Mouse (Mus musculus): ENCODE measurements around the gene Psmf1. TPM values are rescaled to one million over a fixed set of nuclear protein-coding genes. Genes with fewer than 3 reads are reported as not detected.

Gene Psmf1
- polyA plus RNA-seq, 1 experiment from 2014 or later = 44.6 TPM

GRCm38 (mm10) chr2:151758806-151759353 lies 14.9 kb upstream of the Psmf1 start:
- Histone ChIP-seq H3K27me3 (replicated peaks; ENCODE audit: control insufficient read depth, insufficient read depth, low read length) (no peaks in the 10 kb centered on the region), H3K9me3 (ENCODE audit: control insufficient read depth, low read length) (no peaks in the 10 kb centered on the region), H3K4me1 (replicated peaks; ENCODE audit: control insufficient read depth, insufficient read depth, low read length) (no peaks in the 10 kb centered on the region), H3K4me2 (ENCODE audit: low read length) (no peak overlapping the region), H3K27ac (ENCODE audit: low read depth) (no peak overlapping the region), H3K4me3 (ENCODE audit: low read depth, low read length) (no peak overlapping the region), H3K36me3 (ENCODE audit: control insufficient read depth, insufficient read depth, low read length) (no peaks in the 10 kb centered on the region), H3K9ac (ENCODE audit: low read length) (no peak overlapping the region)
- 60% methylated on average over 1 of the region's 1 CpGs for WGBS
- ATAC-seq (replicated peaks; ENCODE audit: low FRiP score, low TSS enrichment, low read depth) (no peak), DNase-seq (ENCODE audit: low spot score) (no peak)

- H3K4me2 ChIP-seq (ENCODE audit: low read length) = no peak overlapping the region
- ATAC-seq (replicated peaks; ENCODE audit: low FRiP score, low TSS enrichment, low read depth) (no peak), DNase-seq (ENCODE audit: low spot score) (no peak)
- no peaks in the 10 kb centered on the region for H3K36me3 ChIP-seq (ENCODE audit: control insufficient read depth, insufficient read depth, low read length)
- WGBS = 70% methylated on average over 5 of the region's 5 CpGs
- H3K4me1 ChIP-seq (replicated peaks; ENCODE audit: control insufficient read depth, insufficient read depth, low read length) = no peaks in the 10 kb centered on the region
- H3K9ac ChIP-seq (ENCODE audit: low read length) = no peak overlapping the region
- H3K27me3 ChIP-seq (replicated peaks; ENCODE audit: control insufficient read depth, insufficient read depth, low read length) = no peaks in the 10 kb centered on the region
- H3K4me3 ChIP-seq (ENCODE audit: low read depth, low read length) = no peak overlapping the region
- no peak overlapping the region for H3K27ac ChIP-seq (ENCODE audit: low read depth)
- H3K9me3 ChIP-seq (ENCODE audit: control insufficient read depth, low read length) = no peaks in the 10 kb centered on the region
These were observed 13.5 kb upstream of the Psmf1 start for GRCm38 (mm10) chr2:151757451-151757850.

- 57% methylated on average over 9 of the region's 9 CpGs for WGBS
- no peak for DNase-seq (ENCODE audit: low spot score)
- H3K9me3 ChIP-seq (ENCODE audit: control insufficient read depth, low read length) = no peaks in the 10 kb centered on the region
These were observed 12.5 kb upstream of the Psmf1 start for GRCm38 (mm10) chr2:151756277-151757061.

GRCm38 (mm10) chr2:151751330-151751729 lies 7.3 kb upstream of the Psmf1 start:
- WGBS = 73% methylated on average over 5 of the region's 5 CpGs
- H3K4me1 ChIP-seq (replicated peaks; ENCODE audit: control insufficient read depth, insufficient read depth, low read length) = no peaks in the 10 kb centered on the region
- H3K27ac ChIP-seq (ENCODE audit: low read depth) = no peak overlapping the region
- no peak overlapping the region for H3K4me2 ChIP-seq (ENCODE audit: low read length)
- no peaks in the 10 kb centered on the region for H3K9me3 ChIP-seq (ENCODE audit: control insufficient read depth, low read length)
- 0 out of 2 replicates have a peak, but pooled peaks cover 9% of the 10 kb centered on the region for H3K27me3 ChIP-seq (replicated peaks; ENCODE audit: control insufficient read depth, insufficient read depth, low read length)
- no peak for DNase-seq (ENCODE audit: low spot score)
- no peaks in the 10 kb centered on the region for H3K36me3 ChIP-seq (ENCODE audit: control insufficient read depth, insufficient read depth, low read length)
- no peak overlapping the region for H3K4me3 ChIP-seq (ENCODE audit: low read depth, low read length)
- no peak overlapping the region for H3K9ac ChIP-seq (ENCODE audit: low read length)
- no peak for ATAC-seq (replicated peaks; ENCODE audit: low FRiP score, low TSS enrichment, low read depth)

More at GRCm38 (mm10) chr2:151756277-151757061, 12.5 kb upstream of the Psmf1 start:
- Histone ChIP-seq H3K4me1 (replicated peaks; ENCODE audit: control insufficient read depth, insufficient read depth, low read length) (no peaks in the 10 kb centered on the region), H3K27ac (ENCODE audit: low read depth) (no peak overlapping the region), H3K9ac (ENCODE audit: low read length) (no peak overlapping the region), H3K27me3 (replicated peaks; ENCODE audit: control insufficient read depth, insufficient read depth, low read length) (no peaks in the 10 kb centered on the region), H3K36me3 (ENCODE audit: control insufficient read depth, insufficient read depth, low read length) (no peaks in the 10 kb centered on the region), H3K4me3 (ENCODE audit: low read depth, low read length) (no peak overlapping the region), H3K4me2 (ENCODE audit: low read length) (no peak overlapping the region)
- ATAC-seq (replicated peaks; ENCODE audit: low FRiP score, low TSS enrichment, low read depth) = no peak

GRCm38 (mm10) chr2:151747847-151748705 lies 4.1 kb upstream of the Psmf1 start:
- ATAC-seq (replicated peaks; ENCODE audit: low FRiP score, low TSS enrichment, low read depth) = 0 out of 2 replicates have a peak, but pooled peaks have one; percentile 50

GRCm38 (mm10) chr2:151742850-151743679 lies 921 bp downstream of the Psmf1 start:
- no peak overlapping the region for H3K4me3 ChIP-seq (ENCODE audit: low read depth, low read length)
- H3K36me3 ChIP-seq (ENCODE audit: control insufficient read depth, insufficient read depth, low read length) = no peaks in the 10 kb centered on the region
- DNase-seq (ENCODE audit: low spot score) = no peak
- H3K4me2 ChIP-seq (ENCODE audit: low read length) = no peak overlapping the region
- ATAC-seq (replicated peaks; ENCODE audit: low FRiP score, low TSS enrichment, low read depth) = no peak
- H3K4me1 ChIP-seq (replicated peaks; ENCODE audit: control insufficient read depth, insufficient read depth, low read length) = peaks cover 14% of the 10 kb centered on the region
- H3K9me3 ChIP-seq (ENCODE audit: control insufficient read depth, low read length) = no peaks in the 10 kb centered on the region
- no peak overlapping the region for H3K27ac ChIP-seq (ENCODE audit: low read depth)
- H3K27me3 ChIP-seq (replicated peaks; ENCODE audit: control insufficient read depth, insufficient read depth, low read length) = 0 out of 2 replicates have a peak, but pooled peaks cover 12% of the 10 kb centered on the region
- no peak overlapping the region for H3K9ac ChIP-seq (ENCODE audit: low read length)
- WGBS = 62% methylated on average over 6 of the region's 6 CpGs

More at GRCm38 (mm10) chr2:151747847-151748705, 4.1 kb upstream of the Psmf1 start:
- WGBS = 36% methylated on average over 19 of the region's 19 CpGs
- H3K27me3 ChIP-seq (replicated peaks; ENCODE audit: control insufficient read depth, insufficient read depth, low read length) = 0 out of 2 replicates have a peak, but pooled peaks cover 12% of the 10 kb centered on the region
- H3K27ac ChIP-seq (ENCODE audit: low read depth) = no peak overlapping the region
- peak; percentile 94 for DNase-seq (ENCODE audit: low spot score)
- no peak overlapping the region for H3K4me3 ChIP-seq (ENCODE audit: low read depth, low read length)
- no peak overlapping the region for H3K4me2 ChIP-seq (ENCODE audit: low read length)
- H3K36me3 ChIP-seq (ENCODE audit: control insufficient read depth, insufficient read depth, low read length) = no peaks in the 10 kb centered on the region
- no peaks in the 10 kb centered on the region for H3K4me1 ChIP-seq (replicated peaks; ENCODE audit: control insufficient read depth, insufficient read depth, low read length)
- H3K9me3 ChIP-seq (ENCODE audit: control insufficient read depth, low read length) = no peaks in the 10 kb centered on the region
- H3K9ac ChIP-seq (ENCODE audit: low read length) = no peak overlapping the region

GRCm38 (mm10) chr2:151742084-151742483 lies 1.9 kb downstream of the Psmf1 start:
- no peak for DNase-seq (ENCODE audit: low spot score)
- H3K9me3 ChIP-seq (ENCODE audit: control insufficient read depth, low read length) = no peaks in the 10 kb centered on the region
- WGBS = 82% methylated on average over 1 of the region's 1 CpGs

More at GRCm38 (mm10) chr2:151742084-151742483, 1.9 kb downstream of the Psmf1 start:
- Histone ChIP-seq H3K4me3 (ENCODE audit: low read depth, low read length) (no peak overlapping the region), H3K9ac (ENCODE audit: low read length) (no peak overlapping the region), H3K4me2 (ENCODE audit: low read length) (no peak overlapping the region), H3K27ac (ENCODE audit: low read depth) (no peak overlapping the region), H3K4me1 (replicated peaks; ENCODE audit: control insufficient read depth, insufficient read depth, low read length) (peaks cover 14% of the 10 kb centered on the region), H3K27me3 (replicated peaks; ENCODE audit: control insufficient read depth, insufficient read depth, low read length) (0 out of 2 replicates have a peak, but pooled peaks cover 5% of the 10 kb centered on the region), H3K36me3 (ENCODE audit: control insufficient read depth, insufficient read depth, low read length) (no peaks in the 10 kb centered on the region)
- ATAC-seq (replicated peaks; ENCODE audit: low FRiP score, low TSS enrichment, low read depth) = no peak
